Mouse (Mus musculus) CH12.LX (cell line): ENCODE data around the gene Stox2. TPM values are rescaled to one million over a fixed set of nuclear protein-coding genes. Genes with fewer than 3 reads are reported as not detected.
A peak's percentile ranks its signal among the peaks of the same experiment; 100 is the strongest.

Source experiments
- DNase-seq: peaks from one replicate; pipeline ENCODE4 v3.0.0-alpha.2; 2013; ENCODE audit errors: extremely low read depth
- H3K27ac ChIP-seq: 2 replicates; pipeline ENCODE4 v1.5.1; 2012; ENCODE audit warnings: low read depth, mild to moderate bottlenecking, control low read depth, moderate library complexity; ENCODE audit not compliant: insufficient read depth
- H3K27me3 ChIP-seq: replicated peaks from 2 replicates; pipeline ENCODE3; 2012; ENCODE audit warnings: inconsistent platforms
- H3K36me3 ChIP-seq, 2 experiments: replicated peaks in 1 of 2; 2 replicates each; pipeline versions ENCODE3 to v1.6.1; 2012; ENCODE audit warnings: inconsistent platforms in 1 of 2, low read length in 1 of 2, mild to moderate bottlenecking in 1 of 2, mixed read lengths in 1 of 2, moderate library complexity in 1 of 2; ENCODE audit not compliant: control insufficient read depth in 1 of 2, insufficient read depth in 1 of 2
- H3K4me1 ChIP-seq, 2 experiments: 2 replicates each; pipeline ENCODE4 v1.6.1; 2012; ENCODE audit warnings: inconsistent platforms in 1 of 2, moderate library complexity in 1 of 2; ENCODE audit not compliant: insufficient read depth in 2 of 2, control insufficient read depth in 1 of 2
- H3K4me2 ChIP-seq: 2 replicates; pipeline ENCODE4 v1.6.1; 2012; ENCODE audit warnings: low read depth, mild to moderate bottlenecking, control low read depth; ENCODE audit not compliant: poor library complexity, insufficient read depth, severe bottlenecking
- H3K4me3 ChIP-seq, 3 experiments: fragments of 150-350 bp in 1 of 3; sonication (generic) in 1 of 3; replicated peaks in 1 of 3; 2 replicates each; pipeline versions ENCODE3 to v1.5.1; 2011 to 2012; ENCODE audit warnings: low read depth in 2 of 3, low read length in 2 of 3, mild to moderate bottlenecking in 2 of 3, moderate library complexity in 2 of 3, control low read depth in 1 of 3, improper control_type of control experiment in 1 of 3, inconsistent platforms in 1 of 3, mixed read lengths in 1 of 3; ENCODE audit not compliant: poor library complexity in 1 of 3
- H3K79me2 ChIP-seq: replicated peaks from 2 replicates; pipeline ENCODE4 v1.6.1; 2012; ENCODE audit warnings: mild to moderate bottlenecking, moderate library complexity; ENCODE audit not compliant: control insufficient read depth, poor library complexity, insufficient read depth, severe bottlenecking; ENCODE audit errors: extremely low read depth
- H3K9ac ChIP-seq: 2 replicates; pipeline ENCODE4 v1.6.1; 2012; ENCODE audit warnings: low read depth, mild to moderate bottlenecking, control low read depth, moderate library complexity; ENCODE audit not compliant: insufficient read depth
- H3K9me3 ChIP-seq: replicated peaks from 2 replicates; pipeline ENCODE3; 2012; ENCODE audit warnings: low read length, inconsistent platforms, mixed read lengths
- BHLHE40 ChIP-seq: IDR thresholded peaks from 2 replicates; pipeline ENCODE4 v1.6.1; 2011; ENCODE audit warnings: mild to moderate bottlenecking, low read depth, low read length, improper control_type of control experiment
- E2F4 ChIP-seq: IDR thresholded peaks from 2 replicates; pipeline ENCODE4 v1.6.1; 2011; ENCODE audit warnings: low read depth, low read length, improper control_type of control experiment; ENCODE audit not compliant: insufficient replicate concordance
- ELF1 ChIP-seq: IDR thresholded peaks from 2 replicates; pipeline ENCODE4 v1.6.1; 2014; ENCODE audit warnings: low read depth, mild to moderate bottlenecking, inconsistent platforms, low read length, improper control_type of control experiment
- JUND ChIP-seq: conservative IDR thresholded peaks from 2 replicates; pipeline ENCODE4 v1.6.1; 2011; ENCODE audit warnings: low read depth, low read length, improper control_type of control experiment
- KAT2A ChIP-seq: IDR thresholded peaks from 2 replicates; pipeline ENCODE4 v1.6.1; 2012; ENCODE audit warnings: low read length, improper control_type of control experiment, inconsistent platforms; ENCODE audit not compliant: insufficient replicate concordance
- MAX ChIP-seq: IDR thresholded peaks from 2 replicates; pipeline ENCODE4 v1.6.1; 2011; ENCODE audit warnings: low read length, improper control_type of control experiment
- MAZ ChIP-seq: IDR thresholded peaks from 2 replicates; pipeline ENCODE4 v1.6.1; 2012; ENCODE audit warnings: low read depth, mild to moderate bottlenecking, inconsistent platforms, low read length, improper control_type of control experiment, moderate library complexity
- MEF2A ChIP-seq: IDR thresholded peaks from 2 replicates; pipeline ENCODE4 v1.6.1; 2014; ENCODE audit warnings: low read depth, mild to moderate bottlenecking, inconsistent platforms, low read length, improper control_type of control experiment, borderline replicate concordance
- MXI1 ChIP-seq: IDR thresholded peaks from 2 replicates; pipeline ENCODE4 v1.6.1; 2011; ENCODE audit warnings: mild to moderate bottlenecking, low read depth, low read length, improper control_type of control experiment
- NELFE ChIP-seq: IDR thresholded peaks from 2 replicates; pipeline ENCODE4 v1.6.1; 2011; ENCODE audit warnings: low read depth, low read length, improper control_type of control experiment
- NRF1 ChIP-seq: IDR thresholded peaks from 2 replicates; pipeline ENCODE4 v1.6.1; 2014; ENCODE audit warnings: low read depth, mild to moderate bottlenecking, inconsistent platforms, low read length, improper control_type of control experiment, moderate library complexity
- POLR2A ChIP-seq: IDR thresholded peaks from 2 replicates; pipeline ENCODE4 v1.6.1; 2011; ENCODE audit warnings: low read depth, mild to moderate bottlenecking, improper control_type of control experiment, low read length
- RAD21 ChIP-seq: IDR thresholded peaks from 2 replicates; pipeline ENCODE4 v1.6.1; 2011; ENCODE audit warnings: low read depth, mild to moderate bottlenecking, low read length, improper control_type of control experiment, moderate library complexity
- RCOR1 ChIP-seq: conservative IDR thresholded peaks from 2 replicates; pipeline ENCODE4 v1.6.1; 2012; ENCODE audit warnings: low read depth, mild to moderate bottlenecking, inconsistent platforms, low read length, improper control_type of control experiment
- ZKSCAN1 ChIP-seq: IDR thresholded peaks from 2 replicates; pipeline ENCODE4 v1.6.1; 2012; ENCODE audit warnings: low read depth, inconsistent platforms, low read length, improper control_type of control experiment, borderline replicate concordance
- dilution Hi-C: fragments of 300-500 bp; cut with MboI; formaldehyde crosslinking; loops from 2 replicates; pipeline ENCODE4 v1.14.3; 2020; ENCODE audit warnings: low sequenced_read_pairs; ENCODE audit not compliant: extremely low pct_unique_long_range_greater_than_20kb, extremely low pct_ligation_motif_present
- in situ Hi-C: fragments of 300-500 bp; cut with MboI; formaldehyde crosslinking; loops from 3 replicates; pipeline ENCODE4 v1.14.3; 2019; ENCODE audit warnings: low sequenced_read_pairs, low pct_ligation_motif_present, low pct_unique_long_range_greater_than_20kb, mixed read lengths
- polyA plus RNA-seq: library from polyadenylated mRNA; unstranded; fragments of >175 nt; gene quantifications from 2 replicates; pipeline ENCODE4 v1.2.1, GENCODE M21; 2012; ENCODE audit warnings: low read depth; ENCODE audit not compliant: insufficient read length
- total RNA-seq, 2 experiments: library from RNA; depleted of rRNA; stranded (reverse); fragments of 300-350 nt in 1 of 2; fragments of >200 nt in 1 of 2; gene quantifications; 2 replicates each; pipeline ENCODE4 v1.2.3; 2012 to 2014

Stox2 gene
- total and polyA plus RNA-seq, 3 experiments = 0.23 to 1.0 (median 0.42) TPM

- Histone ChIP-seq H3K4me3 (peak overlapping the region; percentile 32 to 76 (median 71)), H3K36me3 (no peaks in the 10 kb centered on the region), H3K9me3 (peaks cover 8% of the 10 kb centered on the region), H3K27me3 (no peaks in the 10 kb centered on the region), H3K9ac (peak overlapping the region; percentile 64), H3K4me2 (peak overlapping the region; percentile 58), H3K27ac (no peak overlapping the region), H3K4me1 (peaks cover 0 to 3% of the 10 kb centered on the region in 2 experiments; a peak in 1 of 4 replicates), H3K79me2 (no peaks in the 10 kb centered on the region)
- TF ChIP-seq ELF1 (0 out of 2 replicates have a peak, but pooled peaks have one; percentile 21), MAZ (no peak)
- in situ Hi-C loops (no loop called here), dilution Hi-C loops (no loop called here)
- peak; percentile 27 for DNase-seq
These were observed 32.5 kb downstream of the Stox2 start for GRCm38 (mm10) chr8:47413524-47414257.

- H3K9me3 ChIP-seq = peaks cover 8% of the 10 kb centered on the region
- TF ChIP-seq NRF1 = no peak
- TF ChIP-seq ZKSCAN1 = no peak
- TF ChIP-seq POLR2A = no peak
- TF ChIP-seq MAX = no peak
- no peak for TF ChIP-seq MEF2A
- no peak for TF ChIP-seq RCOR1
- TF ChIP-seq MXI1 = no peak
- no peak for TF ChIP-seq E2F4
- no peak for TF ChIP-seq RAD21
- TF ChIP-seq KAT2A = no peak
- TF ChIP-seq NELFE = no peak
- no peak for TF ChIP-seq BHLHE40
- TF ChIP-seq JUND = no peak
- no peak overlapping the region for H3K27ac ChIP-seq
- peak overlapping the region; percentile 64 for H3K9ac ChIP-seq
- no peak for DNase-seq
- H3K4me3 ChIP-seq = peak overlapping the region; percentile 32 to 76 (median 71)
- dilution Hi-C loops = no loop called here
- no peaks in the 10 kb centered on the region for H3K36me3 ChIP-seq
- H3K27me3 ChIP-seq = no peaks in the 10 kb centered on the region
- peak overlapping the region; percentile 58 for H3K4me2 ChIP-seq
- H3K4me1 ChIP-seq = peaks cover 0 to 3% of the 10 kb centered on the region in 2 experiments; a peak in 1 of 4 replicates
- in situ Hi-C loops = no loop called here
- no peaks in the 10 kb centered on the region for H3K79me2 ChIP-seq
These were observed 33.3 kb downstream of the Stox2 start for GRCm38 (mm10) chr8:47412696-47413523.
